Mouse (Mus musculus) G1E (cell line): Measurements from ENCODE around the gene Rnf24. TPM values are rescaled to one million over a fixed set of nuclear protein-coding genes. Genes with fewer than 3 reads are reported as not detected.
A peak's percentile ranks its signal among the peaks of the same experiment; 100 is the strongest.

Source experiments
- ATAC-seq: 2 replicates; pipeline ENCODE4 v1.8.0; 2016; ENCODE audit warnings: mild to moderate bottlenecking; ENCODE audit not compliant: insufficient number of reproducible peaks, poor library complexity, low FRiP score, severe bottlenecking; ENCODE audit errors: extremely low read depth
- DNase-seq: peaks from one replicate; pipeline ENCODE4 v3.0.0; 2012; ENCODE audit warnings: low spot score
- H3K27me3 ChIP-seq: 2 replicates; pipeline ENCODE4 v1.6.1; 2012; ENCODE audit warnings: mild to moderate bottlenecking, low read length, inconsistent platforms; ENCODE audit not compliant: insufficient read depth
- H3K36me3 ChIP-seq: replicated peaks from 2 replicates; pipeline ENCODE3; 2012; ENCODE audit warnings: mild to moderate bottlenecking, inconsistent platforms
- H3K4me1 ChIP-seq: 2 replicates; pipeline ENCODE4 v1.6.1; 2012; ENCODE audit warnings: low read depth, low read length, inconsistent platforms, mixed read lengths; ENCODE audit not compliant: insufficient read depth
- H3K4me3 ChIP-seq: 2 replicates; pipeline ENCODE4 v1.5.1; 2012; ENCODE audit warnings: low read depth, mild to moderate bottlenecking, inconsistent platforms, low read length, moderate library complexity, mixed read lengths
- H3K9me3 ChIP-seq: replicated peaks from 2 replicates; pipeline ENCODE4 v1.6.1; 2012; ENCODE audit warnings: inconsistent platforms
- CTCF ChIP-seq: IDR thresholded peaks from 2 replicates; pipeline ENCODE4 v1.5.1; 2012; ENCODE audit warnings: low read depth, low read length, inconsistent platforms, mixed read lengths
- GATA1 ChIP-seq: IDR thresholded peaks from 2 replicates; pipeline ENCODE4 v1.6.1; 2012; ENCODE audit warnings: borderline replicate concordance, low read length, inconsistent platforms, mixed read lengths
- GATA2 ChIP-seq: IDR thresholded peaks from 2 replicates; pipeline ENCODE4 v1.6.1; 2012; ENCODE audit warnings: low read depth, low read length, inconsistent platforms, borderline replicate concordance
- POLR2AphosphoS5 ChIP-seq: IDR thresholded peaks from 2 replicates; pipeline ENCODE4 v1.6.1; 2012; ENCODE audit warnings: low read depth, low read length, inconsistent platforms; ENCODE audit not compliant: insufficient replicate concordance
- TAL1 ChIP-seq: conservative IDR thresholded peaks from 2 replicates; pipeline ENCODE4 v1.6.1; 2012; ENCODE audit warnings: low read depth, low read length, inconsistent platforms, mixed read lengths
- polyA plus RNA-seq: library from polyadenylated mRNA; stranded (reverse); fragments of >175 nt; gene quantifications from 2 replicates; pipeline ENCODE4 v1.2.3, GENCODE M21; 2012
- total RNA-seq, 2 experiments: library from RNA; stranded (forward) in 1 of 2; stranded (reverse) in 1 of 2; fragments of 200-1000 nt in 1 of 2; fragments of >200 nt in 1 of 2; fragmentation: Nextera tagmentation in 1 of 2; gene quantifications; 2 replicates each; pipeline ENCODE4 v1.2.3; 2014 to 2017

The Rnf24 gene
- total RNA-seq (2014; fragmentation: Nextera tagmentation) (0.29 and 1.2 TPM in 2 replicates), total RNA-seq (2017) (0.93 and 1.8 TPM in 2 replicates), polyA plus RNA-seq (0.44 and 0.69 TPM in 2 replicates)

DNA sequence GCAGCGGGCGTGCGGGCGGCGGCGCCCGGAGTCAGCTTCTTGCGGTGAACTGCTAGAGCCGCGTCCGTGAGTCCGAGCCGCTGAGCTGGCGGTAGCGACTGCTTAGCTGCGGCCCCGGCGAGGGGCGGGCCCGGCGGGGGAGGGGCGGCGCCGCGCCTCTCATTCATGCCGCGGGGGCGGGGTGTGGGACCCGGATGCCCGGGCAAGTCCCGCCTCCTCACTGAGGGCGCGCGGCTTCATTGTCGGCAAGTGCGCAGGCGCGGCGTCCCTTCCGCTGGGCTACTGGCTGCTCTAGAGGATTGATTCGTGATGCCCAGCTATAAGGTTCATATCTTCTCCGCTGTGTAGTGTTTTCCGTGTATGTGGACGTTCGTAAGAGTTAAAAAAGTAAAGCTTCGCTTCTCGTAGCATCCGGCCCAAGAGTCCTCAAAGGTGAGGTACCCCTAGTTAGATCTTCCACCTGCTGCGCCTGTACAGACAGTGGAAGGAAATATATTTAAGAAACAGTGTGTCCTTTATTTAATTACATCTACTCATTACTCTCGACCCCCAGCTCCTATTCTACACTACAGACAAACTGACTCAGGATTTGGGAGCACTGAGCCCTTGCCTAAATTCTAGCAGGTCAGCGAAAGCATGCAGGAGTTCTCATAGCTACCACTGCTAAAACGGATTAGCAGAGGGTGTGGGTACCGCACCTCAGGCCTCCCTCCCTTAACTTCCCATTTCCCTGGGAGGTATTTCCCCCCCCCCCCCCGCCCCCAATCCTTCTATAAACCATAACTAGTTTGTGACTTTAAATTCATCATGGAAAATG lies at the start of gene Rnf24:
TSS of gene Rnf24 (minus strand) at position 146 of the 817 bp plus-strand sequence.
- no peak for TF ChIP-seq TAL1
- ATAC-seq (peak; percentile 88), DNase-seq (peak; percentile 79)
- no peaks in the 10 kb centered on the region for H3K9me3 ChIP-seq
- peak within 1 kb of the TSS; percentile 82 for H3K4me3 ChIP-seq
- peaks cover 16% of the 10 kb centered on the region for H3K4me1 ChIP-seq
- no peaks in the 10 kb centered on the region for H3K36me3 ChIP-seq
- peaks cover 22% of the 10 kb centered on the region for H3K27me3 ChIP-seq

GRCm38 (mm10) chr2:131401794-131402495 lies 49.3 kb upstream of the Rnf24 start:
- no peak for DNase-seq
- no peak overlapping the region for H3K4me3 ChIP-seq
- TF ChIP-seq TAL1 (no peak), POLR2AphosphoS5 (no peak), GATA2 (no peak), GATA1 (no peak), CTCF (no peak)
- H3K36me3 ChIP-seq, result no peaks in the 10 kb centered on the region
- no peaks in the 10 kb centered on the region for H3K4me1 ChIP-seq
- ATAC-seq, result no peak
- no peaks in the 10 kb centered on the region for H3K9me3 ChIP-seq
- H3K27me3 ChIP-seq, result peaks cover 31% of the 10 kb centered on the region

DNA sequence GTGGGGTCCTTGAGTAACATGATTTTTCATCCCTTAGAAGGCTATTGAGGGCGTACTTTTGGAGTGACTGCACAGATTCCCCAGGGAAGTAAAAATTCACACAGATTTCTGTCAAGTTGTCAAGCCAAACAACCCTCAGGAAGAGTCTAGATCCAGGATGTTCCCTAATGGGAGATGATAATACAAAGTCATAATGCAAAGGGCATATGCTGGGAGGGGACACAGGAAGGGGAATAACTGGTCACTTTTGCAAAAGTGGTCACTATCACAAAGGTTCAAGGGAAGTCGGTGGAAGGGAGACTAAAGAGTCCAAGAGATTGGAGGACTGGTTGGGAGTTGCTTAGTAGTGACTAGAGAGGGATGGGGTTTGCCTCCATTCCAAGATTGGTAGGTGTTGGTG lies 48.2 kb upstream of the Rnf24 start:
- Histone ChIP-seq H3K4me3 (no peak overlapping the region), H3K9me3 (no peaks in the 10 kb centered on the region), H3K4me1 (no peaks in the 10 kb centered on the region), H3K27me3 (peaks cover 35% of the 10 kb centered on the region), H3K36me3 (no peaks in the 10 kb centered on the region)
- ATAC-seq, result no peak
- DNase-seq, result no peak
- TF ChIP-seq TAL1 (no peak), POLR2AphosphoS5 (no peak), GATA2 (no peak), CTCF (no peak), GATA1 (no peak)

DNA sequence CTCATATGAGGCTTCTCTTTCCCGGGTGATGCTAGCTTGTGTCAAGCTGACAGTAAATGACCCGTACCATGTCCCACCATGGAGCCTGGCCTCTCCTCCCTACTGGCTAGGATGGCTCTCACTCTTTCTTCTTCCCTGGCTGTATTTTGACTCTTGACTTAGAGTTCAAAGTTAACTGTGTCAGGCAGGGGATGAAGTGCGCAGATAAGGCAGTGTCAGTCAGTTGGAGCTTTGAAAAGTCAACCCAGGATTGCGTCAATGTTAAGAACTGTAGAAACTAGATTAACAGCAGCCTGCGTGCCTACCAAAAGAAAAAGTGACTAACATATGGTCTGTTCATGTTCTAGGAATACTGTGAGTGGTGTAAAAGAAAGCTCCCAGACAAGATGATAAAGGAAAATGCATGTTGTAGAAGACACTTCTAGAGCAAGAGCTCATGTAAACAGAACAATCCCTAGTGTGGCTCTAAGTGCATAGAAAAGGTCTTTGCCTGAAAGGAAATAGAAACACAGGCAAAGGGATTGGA lies 44.7 kb upstream of the Rnf24 start:
- ATAC-seq, result no peak
- TF ChIP-seq GATA1 (no peak), POLR2AphosphoS5 (no peak), CTCF (no peak), TAL1 (no peak), GATA2 (no peak)
- no peak for DNase-seq
- Histone ChIP-seq H3K4me1 (peaks cover 5% of the 10 kb centered on the region), H3K4me3 (no peak overlapping the region), H3K27me3 (peaks cover 23% of the 10 kb centered on the region), H3K36me3 (no peaks in the 10 kb centered on the region), H3K9me3 (no peaks in the 10 kb centered on the region)

GRCm38 (mm10) chr2:131386350-131386962 lies 33.8 kb upstream of the Rnf24 start:
- Histone ChIP-seq H3K9me3 (no peaks in the 10 kb centered on the region), H3K4me1 (no peaks in the 10 kb centered on the region), H3K4me3 (no peak overlapping the region), H3K27me3 (peaks cover 13% of the 10 kb centered on the region; the same call in 1 of the 2 replicates), H3K36me3 (no peaks in the 10 kb centered on the region)
- TF ChIP-seq POLR2AphosphoS5, result no peak
- no peak for TF ChIP-seq GATA1
- TF ChIP-seq TAL1, result no peak
- no peak for TF ChIP-seq GATA2
- TF ChIP-seq CTCF, result no peak
- ATAC-seq (no peak), DNase-seq (no peak)

DNA sequence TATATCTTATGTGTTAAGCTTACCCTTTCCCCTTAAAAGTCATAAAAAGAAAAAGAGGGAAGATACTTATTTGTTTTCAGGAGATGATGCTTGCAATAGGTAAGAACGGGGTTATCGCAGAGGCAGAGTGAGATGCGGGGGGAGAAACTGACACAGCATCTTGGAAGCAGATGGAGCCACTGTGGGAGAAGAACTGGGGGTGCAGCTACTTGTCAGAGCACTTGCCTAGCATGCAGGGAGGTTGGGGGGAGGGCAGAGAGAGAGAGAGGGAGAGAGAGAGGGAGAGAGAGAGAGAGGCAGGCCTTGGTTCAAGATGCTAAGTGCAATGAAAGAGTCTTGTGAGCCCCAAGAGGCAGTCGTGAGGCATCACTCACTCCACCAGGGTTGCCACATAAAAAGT lies 32.5 kb upstream of the Rnf24 start:
- DNase-seq (no peak), ATAC-seq (no peak)
- no peak for TF ChIP-seq POLR2AphosphoS5
- TF ChIP-seq TAL1, result no peak
- TF ChIP-seq CTCF, result no peak
- no peak for TF ChIP-seq GATA1
- TF ChIP-seq GATA2, result no peak
- H3K4me1 ChIP-seq, result no peaks in the 10 kb centered on the region
- H3K4me3 ChIP-seq, result no peak overlapping the region
- H3K9me3 ChIP-seq, result no peaks in the 10 kb centered on the region
- peaks cover 8% of the 10 kb centered on the region; the same call in 1 of the 2 replicates for H3K27me3 ChIP-seq
- H3K36me3 ChIP-seq, result no peaks in the 10 kb centered on the region
